In genomic region chr4:81960552-81961534, GRCm38 (mm10) we compare ENCODE assay signal across 16 mouse cellular contexts.
DNase-seq lines count a peak whose midpoint lies in the region; ATAC-seq and TF ChIP-seq lines count a peak whose summit lies in the region.
"Had no signal": no experiment of that assay in that cellular context is flagged by ENCODE, and none has a peak within 500 bp of the region (broad histone marks: within the 10 kb centered on the region; RNA-seq: fewer than 3 reads in every experiment).

No protein-coding gene starts in this region.

- no peaks in the 10 kb centered on the region for H3K27me3 ChIP-seq in hindbrain, embryonic 16.5 days (replicated peaks; ENCODE audit: control insufficient read depth, insufficient read depth, low read length)
- no peaks in the 10 kb centered on the region for H3K27me3 ChIP-seq in hindbrain, embryonic 13.5 days
- no peaks in the 10 kb centered on the region for H3K27me3 ChIP-seq in forebrain, embryonic 13.5 days
- no peaks in the 10 kb centered on the region for H3K27me3 ChIP-seq in lung, postnatal 0 days (replicated peaks; ENCODE audit: insufficient read depth, low read length)
- H3K27me3 ChIP-seq: heart, embryonic 13.5 days; liver, embryonic 12.5 days; lung, embryonic 15.5 days; Patski had no signal

- TF ChIP-seq CTCF in brain, embryonic 14.5 days (IDR thresholded peaks at IDR 0.05; ENCODE audit: borderline replicate concordance, extremely low read depth, insufficient read depth, insufficient read length): no peak
- TF ChIP-seq CTCF in lung, postnatal 0 days (IDR thresholded peaks at IDR 0.05): no peak

- no peaks in the 10 kb centered on the region for H3K4me1 ChIP-seq in hindbrain, embryonic 16.5 days (ENCODE audit: control insufficient read depth, insufficient read depth, low read depth, low read length)
- H3K4me1 ChIP-seq in hindbrain, embryonic 13.5 days (replicated peaks): no peaks in the 10 kb centered on the region
- peaks cover 17% of the 10 kb centered on the region; the same call in 1 of the 2 replicates for H3K4me1 ChIP-seq in forebrain, embryonic 13.5 days
- no peaks in the 10 kb centered on the region for H3K4me1 ChIP-seq in lung, postnatal 0 days (ENCODE audit: insufficient read depth, low read depth, low read length)
- H3K4me1 ChIP-seq: liver, embryonic 12.5 days had no signal

- no peak for TF ChIP-seq POLR2A in brain, embryonic 14.5 days (IDR thresholded peaks at IDR 0.05; ENCODE audit: borderline replicate concordance, extremely low read depth, insufficient read depth, insufficient read length, poor library complexity, severe bottlenecking)

- H3K9me3 ChIP-seq in hindbrain, embryonic 16.5 days (ENCODE audit: control insufficient read depth, low read length): no peaks in the 10 kb centered on the region
- H3K9me3 ChIP-seq in hindbrain, embryonic 13.5 days: no peaks in the 10 kb centered on the region
- no peaks in the 10 kb centered on the region for H3K9me3 ChIP-seq in forebrain, embryonic 13.5 days (replicated peaks)
- H3K9me3 ChIP-seq in lung, postnatal 0 days (ENCODE audit: low read length): no peaks in the 10 kb centered on the region
- H3K9me3 ChIP-seq: heart, embryonic 13.5 days; limb, embryonic 10.5 days; liver, embryonic 12.5 days; lung, embryonic 15.5 days had no signal

- peak; percentile 54; the same call in 1 of the 2 replicates for ATAC-seq in hindbrain, embryonic 16.5 days
- no peak for ATAC-seq in hindbrain, embryonic 13.5 days (ENCODE audit: low FRiP score)
- ATAC-seq in forebrain, embryonic 13.5 days: peak; percentile 76
- no peak for ATAC-seq in lung, postnatal 0 days
- ATAC-seq: liver, embryonic 12.5 days; Patski had no signal

- peak; percentile 85 for DNase-seq in brain, embryonic 14.5 days (ENCODE audit: low read depth)
- peak; percentile 77 for DNase-seq in cerebellum, adult 9-10 months
- DNase-seq in urinary bladder, adult 18-20 months (ENCODE audit: low spot score in 2 of 2): no peak
- DNase-seq in lung, postnatal 0 days (ENCODE audit: low spot score): no peak
- DNase-seq: B cell, adult 2 months; gastrocnemius, postnatal 36 days; kidney, adult 2 months; kidney, postnatal 36 days had no signal

- no peak overlapping the region for H3K9ac ChIP-seq in hindbrain, embryonic 16.5 days (ENCODE audit: low read depth, low read length)
- no peak overlapping the region for H3K9ac ChIP-seq in hindbrain, embryonic 13.5 days
- no peak overlapping the region for H3K9ac ChIP-seq in forebrain, embryonic 13.5 days
- no peak overlapping the region for H3K9ac ChIP-seq in lung, postnatal 0 days (replicated peaks; ENCODE audit: low read depth)
- H3K9ac ChIP-seq: heart, embryonic 13.5 days; liver, embryonic 12.5 days; lung, embryonic 15.5 days had no signal

- no peak for TF ChIP-seq EP300 in lung, postnatal 0 days (IDR thresholded peaks at IDR 0.05)

- no peak overlapping the region for H3K27ac ChIP-seq in hindbrain, embryonic 16.5 days (ENCODE audit: low read depth, low read length)
- no peak overlapping the region for H3K27ac ChIP-seq in hindbrain, embryonic 13.5 days
- peak overlapping the region; percentile 74 for H3K27ac ChIP-seq in forebrain, embryonic 13.5 days
- no peak overlapping the region for H3K27ac ChIP-seq in lung, postnatal 0 days (ENCODE audit: low read length)
- H3K27ac ChIP-seq: heart, embryonic 13.5 days; limb, embryonic 10.5 days; liver, embryonic 12.5 days; lung, embryonic 15.5 days had no signal

- no peaks in the 10 kb centered on the region for H3K36me3 ChIP-seq in hindbrain, embryonic 16.5 days (ENCODE audit: control insufficient read depth, insufficient read depth, low read length)
- no peaks in the 10 kb centered on the region for H3K36me3 ChIP-seq in hindbrain, embryonic 13.5 days
- H3K36me3 ChIP-seq in forebrain, embryonic 13.5 days (ENCODE audit: poor library complexity, severe bottlenecking): no peaks in the 10 kb centered on the region
- no peaks in the 10 kb centered on the region for H3K36me3 ChIP-seq in lung, postnatal 0 days (ENCODE audit: insufficient read depth, low read length)
- H3K36me3 ChIP-seq: heart, embryonic 13.5 days; limb, embryonic 10.5 days; liver, embryonic 12.5 days; lung, embryonic 15.5 days had no signal

- no peak overlapping the region for H3K4me2 ChIP-seq in hindbrain, embryonic 16.5 days (ENCODE audit: low read length)
- H3K4me2 ChIP-seq in hindbrain, embryonic 13.5 days: no peak overlapping the region
- peak overlapping the region; percentile 22 for H3K4me2 ChIP-seq in forebrain, embryonic 13.5 days
- no peak overlapping the region for H3K4me2 ChIP-seq in lung, postnatal 0 days (replicated peaks; ENCODE audit: low read depth, low read length)
- H3K4me2 ChIP-seq: heart, embryonic 13.5 days; liver, embryonic 12.5 days; lung, embryonic 15.5 days had no signal

- no peak overlapping the region for H3K4me3 ChIP-seq in hindbrain, embryonic 16.5 days (ENCODE audit: low read length)
- no peak overlapping the region for H3K4me3 ChIP-seq in hindbrain, embryonic 13.5 days
- no peak overlapping the region for H3K4me3 ChIP-seq in forebrain, embryonic 13.5 days
- H3K4me3 ChIP-seq in lung, postnatal 0 days (ENCODE audit: low read depth, low read length): no peak overlapping the region
- H3K4me3 ChIP-seq: heart, embryonic 13.5 days; limb, embryonic 10.5 days; liver, embryonic 12.5 days; lung, embryonic 15.5 days had no signal

- WGBS in hindbrain, embryonic 16.5 days: 66% methylated on average over 16 of the region's 16 CpGs
- 78% methylated on average over 16 of the region's 16 CpGs for WGBS in hindbrain, embryonic 13.5 days
- 33% methylated on average over 16 of the region's 16 CpGs for WGBS in forebrain, embryonic 13.5 days
- WGBS in lung, postnatal 0 days: 85% methylated on average over 16 of the region's 16 CpGs

Comparison
In these comparisons a context has a peak if more than half of its experiments do, and no peak if none do; other contexts are left out.
1. ATAC-seq: peak in hindbrain, embryonic 16.5 days (single experiment) and forebrain, embryonic 13.5 days (single experiment); none in hindbrain, embryonic 13.5 days (single experiment) and lung, postnatal 0 days (single experiment).
2. DNase-seq: peak in brain, embryonic 14.5 days (single experiment) and cerebellum, adult 9-10 months (single experiment); none in urinary bladder, adult 18-20 months (0 of 2) and lung, postnatal 0 days (single experiment).